Comparison of ENCODE assay signal across 12 mouse cellular contexts in the genomic region with DNA sequence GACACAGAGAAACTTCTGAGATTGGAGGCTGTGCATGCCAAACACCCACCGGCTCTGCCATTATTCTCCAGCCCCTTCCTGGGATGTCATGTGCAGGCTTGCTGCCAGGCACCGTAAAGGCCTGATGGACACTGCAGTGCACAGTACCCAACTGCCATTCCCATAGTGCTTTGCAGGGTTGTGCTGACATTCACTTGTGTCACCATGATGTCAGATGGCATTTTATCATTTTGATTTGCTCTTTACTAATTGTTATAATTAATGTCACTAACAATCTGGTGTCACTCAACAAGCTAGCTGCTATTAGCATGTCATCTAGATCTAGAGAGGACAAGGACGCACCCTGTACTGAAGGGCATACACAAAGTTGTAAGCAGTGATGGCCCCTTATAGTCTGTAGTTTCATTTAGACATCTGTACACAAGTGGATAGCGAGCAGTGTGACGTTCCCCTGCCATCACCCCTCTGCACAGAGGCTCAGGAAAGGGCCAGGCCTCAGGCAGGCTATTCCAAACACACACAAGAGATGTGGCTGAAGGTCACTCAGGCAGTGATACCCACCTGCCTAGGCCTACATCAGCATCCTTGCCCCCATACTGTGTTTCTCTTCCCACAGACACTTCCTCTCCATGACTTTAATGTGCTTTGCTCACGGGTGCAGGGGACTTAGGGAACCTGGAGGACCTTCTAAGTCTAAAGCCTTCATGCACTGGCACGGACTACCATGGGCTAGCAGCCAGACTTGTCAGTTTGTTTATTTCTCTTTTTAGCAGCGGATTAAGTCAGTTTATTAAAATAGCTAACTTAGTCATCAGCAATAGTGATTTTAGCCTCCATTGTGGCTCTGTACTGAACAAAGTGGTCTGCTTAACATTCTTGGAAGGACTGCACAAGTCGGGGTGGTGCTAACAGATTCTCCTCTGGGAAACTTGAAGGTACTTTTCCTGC.
DNase-seq lines count a peak whose midpoint lies in the region; ATAC-seq lines count a peak whose summit lies in the region.
"Had no signal": no experiment of that assay in that cellular context is flagged by ENCODE, and none has a peak within 500 bp of the region (broad histone marks: within the 10 kb centered on the region; RNA-seq: fewer than 3 reads in every experiment).

No protein-coding gene starts in this region.

- WGBS in lung, embryonic 16.5 days = 40% methylated on average over 9 of the region's 9 CpGs
- 89% methylated on average over 9 of the region's 9 CpGs for WGBS in hindbrain, embryonic 10.5 days
- WGBS in midbrain, embryonic 10.5 days = 92% methylated on average over 9 of the region's 9 CpGs

- intact Hi-C loops in left cerebral cortex, postnatal 10 days (cut with DNase I) = no loop called here

- H3K36me3 ChIP-seq in lung, embryonic 16.5 days (ENCODE audit: control insufficient read depth, insufficient read depth, low read length) = no peaks in the 10 kb centered on the region
- peaks cover 14% of the 10 kb centered on the region for H3K36me3 ChIP-seq in hindbrain, embryonic 10.5 days
- H3K36me3 ChIP-seq in midbrain, embryonic 10.5 days = peaks cover 15% of the 10 kb centered on the region

- ATAC-seq in lung, embryonic 16.5 days (ENCODE audit: low read depth) = peak; percentile 58

- no peak overlapping the region for H3K4me2 ChIP-seq in lung, embryonic 16.5 days (ENCODE audit: low read depth, low read length)
- H3K4me2 ChIP-seq: embryonic facial prominence, embryonic 12.5 days had no signal

- H3K9me3 ChIP-seq in lung, embryonic 16.5 days (ENCODE audit: control insufficient read depth, low read length) = peaks cover 4% of the 10 kb centered on the region; the same call in 1 of the 2 replicates
- no peaks in the 10 kb centered on the region for H3K9me3 ChIP-seq in hindbrain, embryonic 10.5 days
- H3K9me3 ChIP-seq in midbrain, embryonic 10.5 days (replicated peaks) = peaks cover 7% of the 10 kb centered on the region; the same call in 1 of the 2 replicates
- H3K9me3 ChIP-seq: embryonic facial prominence, embryonic 12.5 days had no signal

- peak; percentile 22 to 39 for DNase-seq in adrenal gland, postnatal 36 days
- no peak for DNase-seq in adrenal gland, postnatal 4 days (ENCODE audit: low spot score in 2 of 2)
- DNase-seq in 3134 (ENCODE audit: extremely low read depth, insufficient read length, low spot score) = peak; percentile 64
- DNase-seq in heart, adult 9 months (ENCODE audit: low spot score in 2 of 2) = peak; percentile 54 to 73
- no peak for DNase-seq in hindbrain, embryonic 10.5 days (ENCODE audit: low spot score)
- no peak for DNase-seq in left cerebral cortex, postnatal 10 days (ENCODE audit: extremely low spot score in 1 of 2, low spot score in 2 of 2)
- no peak for DNase-seq in midbrain, embryonic 10.5 days (ENCODE audit: low spot score)
- DNase-seq: B cell, adult 2 months; kidney, postnatal 14 days; spleen, adult 18-20 months had no signal

- peaks cover 13% of the 10 kb centered on the region for H3K4me1 ChIP-seq in lung, embryonic 16.5 days (replicated peaks; ENCODE audit: control insufficient read depth, insufficient read depth, low read length)
- peaks cover 8% of the 10 kb centered on the region for H3K4me1 ChIP-seq in hindbrain, embryonic 10.5 days (replicated peaks)
- H3K4me1 ChIP-seq in midbrain, embryonic 10.5 days = peaks cover 12% of the 10 kb centered on the region

- H3K27me3 ChIP-seq in lung, embryonic 16.5 days (ENCODE audit: control insufficient read depth, insufficient read depth, low read depth, low read length) = no peaks in the 10 kb centered on the region
- H3K27me3 ChIP-seq in hindbrain, embryonic 10.5 days (ENCODE audit: insufficient read depth, poor library complexity, severe bottlenecking) = no peaks in the 10 kb centered on the region
- no peaks in the 10 kb centered on the region for H3K27me3 ChIP-seq in midbrain, embryonic 10.5 days (ENCODE audit: low read depth, poor library complexity, severe bottlenecking)
- H3K27me3 ChIP-seq: embryonic facial prominence, embryonic 12.5 days had no signal

- H3K4me3 ChIP-seq in lung, embryonic 16.5 days (ENCODE audit: low read length) = no peak overlapping the region
- H3K4me3 ChIP-seq in hindbrain, embryonic 10.5 days = no peak overlapping the region
- H3K4me3 ChIP-seq in midbrain, embryonic 10.5 days = no peak overlapping the region
- H3K4me3 ChIP-seq: embryonic facial prominence, embryonic 12.5 days had no signal

- H3K9ac ChIP-seq in lung, embryonic 16.5 days (ENCODE audit: low read length) = no peak overlapping the region
- H3K9ac ChIP-seq: embryonic facial prominence, embryonic 12.5 days had no signal

- peak overlapping the region; percentile 19; the same call in 1 of the 2 replicates for H3K27ac ChIP-seq in lung, embryonic 16.5 days (ENCODE audit: low read length)
- no peak overlapping the region for H3K27ac ChIP-seq in hindbrain, embryonic 10.5 days
- H3K27ac ChIP-seq in midbrain, embryonic 10.5 days (replicated peaks) = no peak overlapping the region
- H3K27ac ChIP-seq: embryonic facial prominence, embryonic 12.5 days had no signal

Comparison
In these comparisons a context has a peak if more than half of its experiments do, and no peak if none do; other contexts are left out.
1. DNase-seq: peak in adrenal gland, postnatal 36 days (2 of 2), 3134 (single experiment) and heart, adult 9 months (2 of 2); none in adrenal gland, postnatal 4 days (0 of 2), hindbrain, embryonic 10.5 days (single experiment), left cerebral cortex, postnatal 10 days (0 of 2) and midbrain, embryonic 10.5 days (single experiment).